Mouse (Mus musculus): Measurements from ENCODE around the gene Msh4.
"Not testable (repeated sequence)": the region's sequence is repeated elsewhere in the genome, so short reads cannot be mapped to it uniquely, and the experiment has no call there.

Msh4 gene

GRCm38 (mm10) chr3:153911197-153911881, 5.4 kb upstream of the Msh4 start:
- DNase-seq (ENCODE audit: low spot score), result no peak

- DNase-seq (ENCODE audit: low spot score), result no peak
Measured at GRCm38 (mm10) chr3:153910489-153910888, 4.6 kb upstream of the Msh4 start.

GRCm38 (mm10) chr3:153908919-153909318, 3.0 kb upstream of the Msh4 start:
- no peak for DNase-seq (ENCODE audit: low spot score)

GRCm38 (mm10) chr3:153905251-153906135, 445 bp downstream of the Msh4 start:
- DNase-seq (ENCODE audit: low spot score), result no peak

- DNase-seq (ENCODE audit: low spot score), result no peak
Measured at GRCm38 (mm10) chr3:153904586-153904985, 1.4 kb downstream of the Msh4 start.

GRCm38 (mm10) chr3:153902595-153902994, 3.3 kb downstream of the Msh4 start:
- DNase-seq (ENCODE audit: low spot score), result no peak

- no peak for DNase-seq (ENCODE audit: low spot score)
Measured at GRCm38 (mm10) chr3:153901904-153902303, 4.0 kb downstream of the Msh4 start.

GRCm38 (mm10) chr3:153897216-153897615, 8.7 kb downstream of the Msh4 start:
- DNase-seq (ENCODE audit: low spot score), result no peak

GRCm38 (mm10) chr3:153895454-153895853, 10.5 kb downstream of the Msh4 start:
- DNase-seq (ENCODE audit: low spot score), result no peak

GRCm38 (mm10) chr3:153889188-153889781, 16.7 kb downstream of the Msh4 start:
- no peak for DNase-seq (ENCODE audit: low spot score)

GRCm38 (mm10) chr3:153888141-153888540, 17.8 kb downstream of the Msh4 start:
- no peak for DNase-seq (ENCODE audit: low spot score)

- no peak for DNase-seq (ENCODE audit: low spot score)
Measured at GRCm38 (mm10) chr3:153886296-153886695, 19.6 kb downstream of the Msh4 start.

GRCm38 (mm10) chr3:153871396-153871795, 34.5 kb downstream of the Msh4 start:
- no peak for DNase-seq (ENCODE audit: low spot score)

- no peak for DNase-seq (ENCODE audit: low spot score)
Measured at GRCm38 (mm10) chr3:153867149-153868136, 38.5 kb downstream of the Msh4 start.

GRCm38 (mm10) chr3:153864636-153865429, 41.1 kb downstream of the Msh4 start:
- DNase-seq (ENCODE audit: low spot score), result no peak

GRCm38 (mm10) chr3:153863816-153864215, 42.1 kb downstream of the Msh4 start:
- DNase-seq (ENCODE audit: low spot score), result no peak

- DNase-seq (ENCODE audit: low spot score), result not testable (repeated sequence)
Measured at GRCm38 (mm10) chr3:153860392-153860791, 45.5 kb downstream of the Msh4 start.

GRCm38 (mm10) chr3:153858350-153859001, 47.5 kb downstream of the Msh4 start:
- no peak for DNase-seq (ENCODE audit: low spot score)

GRCm38 (mm10) chr3:153852266-153852665, 53.7 kb downstream of the Msh4 start:
- no peak for DNase-seq (ENCODE audit: low spot score)

- DNase-seq (ENCODE audit: low spot score), result no peak
Measured at GRCm38 (mm10) chr3:153850759-153851158, 55.2 kb downstream of the Msh4 start.
